Mouse (Mus musculus): Measurements from ENCODE around the gene Rps15a.

- TF ChIP-seq CTCF (IDR thresholded peaks at IDR 0.05; ENCODE audit: borderline replicate concordance, control insufficient read depth, extremely low read depth, insufficient read depth, low read length, poor library complexity) (no peak), POLR2A (IDR thresholded peaks at IDR 0.05; ENCODE audit: control insufficient read depth, extremely low read depth, insufficient read depth, low read length, poor library complexity) (no peak)
These were observed 27.6 kb upstream of the Rps15a start for GRCm38 (mm10) chr7:118143602-118144001.
